Mouse (Mus musculus) forebrain, embryonic 14.5 days (tissue): ENCODE measurements around the gene Tbc1d9b. TPM values are rescaled to one million over a fixed set of nuclear protein-coding genes. Genes with fewer than 3 reads are reported as not detected.

ENCODE experiments used
- ATAC-seq: fragments of 200-750 bp; cut with Nextera tagmentation; 2 replicates; pipeline ENCODE4 v1.8.0; 2017; ENCODE audit warnings: mild to moderate bottlenecking, moderate library complexity
- DNase-seq: peaks from one replicate; pipeline ENCODE4 v3.0.0-alpha.2; 2015; ENCODE audit warnings: low spot score
- H3K27ac ChIP-seq: fragments of 300-500 bp; sonication (generic); 2 replicates; pipeline ENCODE4 v1.5.1; 2014; ENCODE audit warnings: low read depth, mild to moderate bottlenecking, control low read depth, low read length, moderate library complexity
- H3K27me3 ChIP-seq: fragments of 300-500 bp; sonication (generic); replicated peaks from 2 replicates; pipeline ENCODE4 v1.6.1; 2014; ENCODE audit warnings: low read length, control low read depth, mixed read lengths; ENCODE audit not compliant: control insufficient read depth, insufficient read depth
- H3K36me3 ChIP-seq: fragments of 300-500 bp; sonication (generic); 2 replicates; pipeline ENCODE4 v1.6.1; 2014; ENCODE audit warnings: low read length, control low read depth; ENCODE audit not compliant: control insufficient read depth, insufficient read depth
- H3K4me1 ChIP-seq: fragments of 300-500 bp; sonication (generic); 2 replicates; pipeline ENCODE4 v1.6.1; 2014; ENCODE audit warnings: antibody characterized with exemption, low read length, control low read depth; ENCODE audit not compliant: control insufficient read depth, insufficient read depth
- H3K4me2 ChIP-seq: fragments of 300-500 bp; sonication (generic); 2 replicates; pipeline ENCODE4 v1.6.1; 2014; ENCODE audit warnings: mild to moderate bottlenecking, control low read depth, low read length
- H3K4me3 ChIP-seq: fragments of 300-500 bp; sonication (generic); 2 replicates; pipeline ENCODE4 v1.5.1; 2014; ENCODE audit warnings: low read depth, low read length, control low read depth
- H3K9ac ChIP-seq: fragments of 300-500 bp; sonication (generic); 2 replicates; pipeline ENCODE4 v1.6.1; 2014; ENCODE audit warnings: mild to moderate bottlenecking, low read length, control low read depth, moderate library complexity
- H3K9me3 ChIP-seq: fragments of 300-500 bp; sonication (generic); replicated peaks from 2 replicates; pipeline ENCODE4 v1.6.1; 2016; ENCODE audit warnings: low read length, control low read depth, mixed read lengths; ENCODE audit not compliant: control insufficient read depth
- WGBS: fragments of 180-500 bp; shearing (Covaris S2); extraction: QIAGEN DNeasy Blood & Tissue Kit; methylation state at CpG from one replicate; pipeline ENCODE4 v1.1.7; 2014; 5-methylcytosine and 5-hydroxymethylcytosine counted together
- polyA plus RNA-seq: library from polyadenylated mRNA; unstranded; fragments of >200 nt; fragmentation: Nextera tagmentation; extraction: Ambion mirVana; gene quantifications from 2 replicates; pipeline ENCODE4 v1.2.1, GENCODE M21; 2014

The Tbc1d9b gene
- polyA plus RNA-seq, 1 experiment from 2014 or later, result 23.3 TPM

DNA sequence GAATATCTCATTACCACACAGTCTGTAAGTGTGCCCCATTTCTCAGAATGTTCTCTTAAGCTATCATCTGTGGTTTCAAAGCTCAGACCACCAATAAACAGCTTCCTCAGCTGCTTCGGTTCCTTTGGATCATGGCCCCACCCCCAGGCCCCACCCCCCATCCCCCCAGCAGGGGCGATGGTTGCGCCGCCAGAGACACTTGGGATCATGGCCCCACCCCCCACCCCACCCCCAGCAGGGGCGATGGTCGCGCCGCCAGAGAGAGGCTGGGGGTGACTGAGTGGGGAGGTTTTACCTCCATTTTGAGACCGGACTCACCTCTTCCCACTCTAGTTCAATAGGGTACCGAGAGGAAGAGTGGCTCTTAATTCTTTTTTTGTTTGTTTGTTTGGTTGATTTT, 3.4 kb upstream of the Tbc1d9b start:
- Histone ChIP-seq H3K4me1 (peaks cover 8% of the 10 kb centered on the region), H3K9ac (no peak overlapping the region), H3K9me3 (no peaks in the 10 kb centered on the region), H3K36me3 (no peaks in the 10 kb centered on the region), H3K4me2 (peak overlapping the region; percentile 26; the same call in 1 of the 2 replicates), H3K27me3 (no peaks in the 10 kb centered on the region), H3K27ac (no peak overlapping the region), H3K4me3 (no peak overlapping the region)
- DNase-seq, result no peak
- WGBS, result 8% methylated on average over 10 of the region's 10 CpGs
- ATAC-seq, result no peak

DNA sequence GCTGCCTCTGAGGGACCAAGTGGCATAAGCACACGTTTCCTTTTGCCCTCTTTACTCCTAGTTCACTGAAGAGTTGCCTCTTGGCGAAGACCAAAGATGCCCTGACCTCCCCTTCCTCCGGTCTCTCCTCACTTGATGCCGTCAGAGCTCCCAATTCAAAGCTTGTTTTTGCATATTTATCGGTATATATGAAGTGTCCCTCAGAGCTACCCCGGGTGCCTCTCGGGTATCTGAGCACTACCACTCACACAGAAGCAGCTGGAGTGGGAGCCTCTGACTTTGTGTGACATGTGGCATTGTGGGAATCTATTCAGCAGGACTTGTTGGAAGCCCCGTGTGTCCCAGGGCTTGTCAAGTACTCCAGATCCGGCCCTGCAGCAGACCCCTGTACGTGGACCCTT, 605 bp downstream of the Tbc1d9b start:
- Histone ChIP-seq H3K27me3 (no peaks in the 10 kb centered on the region), H3K4me1 (peaks cover 8% of the 10 kb centered on the region), H3K9ac (peak overlapping the region; percentile 99), H3K4me3 (peak overlapping the region; percentile 87), H3K9me3 (no peaks in the 10 kb centered on the region), H3K4me2 (peak overlapping the region; percentile 90), H3K36me3 (peaks cover 13% of the 10 kb centered on the region), H3K27ac (no peak overlapping the region)
- WGBS, result 12% methylated on average over 10 of the region's 10 CpGs
- peak; percentile 24 for DNase-seq
- peak; percentile 13 for ATAC-seq

- Histone ChIP-seq H3K4me1 (peaks cover 8% of the 10 kb centered on the region), H3K4me2 (peak overlapping the region; percentile 90), H3K9ac (peak overlapping the region; percentile 99), H3K36me3 (peaks cover 17% of the 10 kb centered on the region), H3K4me3 (peak overlapping the region; percentile 87), H3K27ac (no peak overlapping the region), H3K27me3 (no peaks in the 10 kb centered on the region), H3K9me3 (no peaks in the 10 kb centered on the region)
- DNase-seq (no peak), ATAC-seq (no peak)
- WGBS, result 78% methylated on average over 6 of the region's 6 CpGs
These were observed 1.1 kb downstream of the Tbc1d9b start for GRCm38 (mm10) chr11:50132265-50132664.

DNA sequence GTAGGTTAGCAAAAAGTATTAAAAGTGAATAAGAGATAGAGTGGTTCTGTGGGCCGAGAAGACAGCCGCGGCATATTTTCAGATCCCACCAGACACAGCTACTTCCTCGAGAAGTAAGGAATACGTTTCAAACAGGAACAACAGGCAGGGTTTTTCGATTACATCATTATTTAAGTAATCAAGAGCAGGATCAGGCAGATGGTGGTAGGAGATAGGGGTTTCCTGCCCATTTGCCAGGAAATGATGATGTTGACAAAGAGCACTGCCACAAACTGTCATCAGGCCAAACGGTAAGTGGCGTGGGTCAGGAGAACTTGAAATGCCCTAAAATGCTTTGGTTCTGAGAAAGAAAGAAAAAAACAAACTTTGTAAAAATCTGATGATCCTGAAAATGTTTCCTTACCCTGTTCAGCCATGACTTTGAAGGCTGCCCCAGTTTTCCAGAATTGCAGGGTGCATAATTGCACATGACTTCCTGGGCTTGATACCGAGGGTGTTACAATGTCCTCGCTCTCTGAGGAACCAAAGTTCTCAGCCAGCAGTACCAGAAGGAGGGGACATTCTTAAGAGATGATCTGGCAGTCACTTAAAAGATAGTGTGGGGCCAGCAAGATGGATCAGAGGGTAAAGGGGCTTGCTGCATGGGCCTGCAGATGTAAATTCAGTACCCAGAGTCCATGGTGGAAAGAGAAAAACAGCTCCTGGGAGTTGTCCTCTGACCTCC, 3.1 kb downstream of the Tbc1d9b start:
- ATAC-seq (no peak), DNase-seq (no peak)
- Histone ChIP-seq H3K9me3 (no peaks in the 10 kb centered on the region), H3K4me1 (peaks cover 8% of the 10 kb centered on the region), H3K9ac (no peak overlapping the region), H3K36me3 (peaks cover 36% of the 10 kb centered on the region), H3K4me2 (no peak overlapping the region), H3K27me3 (no peaks in the 10 kb centered on the region), H3K4me3 (no peak overlapping the region), H3K27ac (no peak overlapping the region)
- WGBS, result 86% methylated on average over 10 of the region's 10 CpGs

DNA sequence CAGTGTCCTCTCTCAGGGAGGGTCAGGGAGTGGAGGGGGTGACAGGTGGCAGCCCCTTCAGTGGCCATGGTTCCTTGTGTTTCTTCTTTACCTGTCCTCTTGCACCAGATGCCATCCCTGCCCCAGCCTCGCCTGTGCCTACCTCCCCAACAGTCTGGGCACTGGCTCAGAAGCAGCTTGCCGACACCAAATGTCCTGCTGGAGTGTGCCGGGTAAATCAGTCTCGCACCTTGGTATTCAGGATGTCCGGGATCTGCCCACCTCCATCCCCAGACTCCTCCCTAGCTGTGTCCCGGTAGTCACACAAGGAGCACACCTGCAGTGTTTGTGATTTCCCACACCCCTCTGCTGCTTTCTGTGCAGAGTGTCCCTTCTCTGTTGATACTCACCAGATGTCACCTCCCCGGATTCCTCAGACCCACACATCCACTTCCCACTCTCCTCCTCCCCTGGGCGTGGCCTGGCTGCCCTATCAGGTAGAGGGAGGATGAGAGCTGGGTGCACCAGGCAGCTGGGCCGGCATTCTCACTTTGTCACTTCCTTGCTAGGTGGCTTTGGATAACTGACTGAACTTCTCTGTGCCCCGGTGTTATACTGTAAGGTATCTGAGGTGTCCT, 7.1 kb downstream of the Tbc1d9b start:
- H3K9ac ChIP-seq, result no peak overlapping the region
- no peaks in the 10 kb centered on the region for H3K9me3 ChIP-seq
- WGBS, result 75% methylated on average over 10 of the region's 10 CpGs
- peaks cover 76% of the 10 kb centered on the region for H3K36me3 ChIP-seq
- H3K4me2 ChIP-seq, result no peak overlapping the region
- no peaks in the 10 kb centered on the region for H3K27me3 ChIP-seq
- DNase-seq (no peak), ATAC-seq (no peak)
- no peak overlapping the region for H3K27ac ChIP-seq
- no peaks in the 10 kb centered on the region for H3K4me1 ChIP-seq
- no peak overlapping the region for H3K4me3 ChIP-seq

- WGBS, result 89% methylated on average over 7 of the region's 7 CpGs
- H3K36me3 ChIP-seq, result peaks cover 80% of the 10 kb centered on the region
- no peak for ATAC-seq
These were observed 8.4 kb downstream of the Tbc1d9b start for GRCm38 (mm10) chr11:50139571-50139970.

DNA sequence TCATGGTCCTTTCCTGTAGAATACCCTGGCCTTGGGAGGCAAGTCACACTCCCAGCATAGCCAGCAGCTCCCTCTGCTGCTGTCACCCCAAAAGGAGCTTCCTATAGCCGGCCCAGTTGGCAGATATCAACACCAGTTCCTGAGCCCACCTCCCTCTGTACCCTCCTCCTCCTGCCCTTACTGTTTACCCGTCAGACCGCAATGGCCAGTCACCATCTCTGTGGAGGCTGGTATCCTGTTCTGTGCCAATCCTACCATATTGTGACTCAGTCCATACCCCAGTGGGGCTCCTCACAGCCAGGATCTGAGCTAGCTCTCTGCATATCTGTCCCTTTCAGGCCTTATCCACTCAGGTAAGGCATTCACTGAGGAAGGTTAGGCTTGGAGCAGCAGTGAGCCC, 14.3 kb downstream of the Tbc1d9b start:
- Histone ChIP-seq H3K27ac (no peak overlapping the region), H3K9me3 (no peaks in the 10 kb centered on the region), H3K4me3 (no peak overlapping the region), H3K36me3 (peaks cover 87% of the 10 kb centered on the region), H3K27me3 (no peaks in the 10 kb centered on the region), H3K9ac (no peak overlapping the region), H3K4me1 (no peaks in the 10 kb centered on the region), H3K4me2 (no peak overlapping the region)
- ATAC-seq (no peak), DNase-seq (no peak)
- 91% methylated on average over 3 of the region's 3 CpGs for WGBS

More at GRCm38 (mm10) chr11:50139571-50139970, 8.4 kb downstream of the Tbc1d9b start:
- H3K4me1 ChIP-seq, result no peaks in the 10 kb centered on the region
- no peak overlapping the region for H3K4me2 ChIP-seq
- no peak for DNase-seq
- H3K9me3 ChIP-seq, result no peaks in the 10 kb centered on the region
- no peaks in the 10 kb centered on the region for H3K27me3 ChIP-seq
- H3K9ac ChIP-seq, result no peak overlapping the region
- no peak overlapping the region for H3K4me3 ChIP-seq
- H3K27ac ChIP-seq, result no peak overlapping the region

GRCm38 (mm10) chr11:50146121-50146520, 14.9 kb downstream of the Tbc1d9b start:
- H3K4me3 ChIP-seq, result no peak overlapping the region
- no peak overlapping the region for H3K27ac ChIP-seq
- no peaks in the 10 kb centered on the region for H3K4me1 ChIP-seq
- H3K9ac ChIP-seq, result no peak overlapping the region
- H3K27me3 ChIP-seq, result no peaks in the 10 kb centered on the region
- peaks cover 86% of the 10 kb centered on the region for H3K36me3 ChIP-seq
- H3K4me2 ChIP-seq, result no peak overlapping the region
- ATAC-seq, result no peak
- H3K9me3 ChIP-seq, result no peaks in the 10 kb centered on the region
- DNase-seq, result no peak
- 97% methylated on average over 13 of the region's 13 CpGs for WGBS

GRCm38 (mm10) chr11:50147267-50147957, 16.2 kb downstream of the Tbc1d9b start:
- Histone ChIP-seq H3K9ac (no peak overlapping the region), H3K9me3 (no peaks in the 10 kb centered on the region), H3K27me3 (no peaks in the 10 kb centered on the region), H3K4me1 (no peaks in the 10 kb centered on the region), H3K27ac (no peak overlapping the region), H3K4me2 (no peak overlapping the region), H3K36me3 (peaks cover 86% of the 10 kb centered on the region), H3K4me3 (no peak overlapping the region)
- ATAC-seq (no peak), DNase-seq (no peak)
- WGBS, result 89% methylated on average over 9 of the region's 9 CpGs
